Mouse (Mus musculus) 416B (cell line): Measurements from ENCODE around the gene G6pd2.
A peak's percentile ranks its signal among the peaks of the same experiment; 100 is the strongest.

Source experiments
- DNase-seq: peaks from one replicate; pipeline ENCODE4 v3.0.0; 2011; ENCODE audit warnings: low read depth

G6pd2 gene

DNA sequence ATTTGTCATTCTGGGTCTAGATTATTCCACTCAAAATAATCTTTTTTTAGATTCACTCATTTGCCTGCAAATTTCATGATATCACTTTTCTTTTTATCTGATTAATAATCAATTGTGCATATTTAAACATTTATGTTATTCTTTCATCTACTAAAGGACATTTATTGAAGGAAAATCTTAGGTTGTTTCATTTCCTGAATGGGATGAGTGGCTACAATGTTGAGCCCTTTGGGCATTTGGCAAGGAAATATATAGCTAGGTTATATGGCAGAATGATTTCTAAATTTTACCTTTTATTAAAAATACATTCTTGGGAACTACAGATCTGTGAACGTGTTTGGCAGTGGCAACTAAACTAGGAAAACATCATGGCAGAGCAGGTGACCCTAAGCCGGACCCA is at the start of gene G6pd2:
G6pd2 (plus strand) TSS at position 301 of the 400 bp plus-strand sequence.
- DNase-seq: no peak

DNA sequence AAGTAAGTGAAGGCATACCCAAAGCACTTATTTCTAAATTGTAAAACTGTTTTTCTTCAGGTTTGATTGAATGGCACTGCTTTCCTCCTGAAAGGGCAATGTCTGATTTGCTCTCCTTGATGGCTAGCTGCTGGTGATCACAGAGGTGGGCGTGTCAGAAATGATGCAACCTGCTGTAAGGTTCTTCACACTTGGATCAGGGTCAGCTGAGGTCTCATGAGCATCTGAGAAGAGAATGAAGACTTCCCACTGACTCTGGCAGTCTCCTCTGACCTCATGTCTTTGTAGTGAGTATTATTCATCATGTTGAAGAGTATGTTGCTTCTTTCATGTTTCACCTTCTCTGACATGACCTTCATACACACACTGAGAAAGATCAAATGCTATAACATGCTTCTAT is 44.4 kb upstream of the G6pd2 start:
- DNase-seq: peak; percentile 1

DNA sequence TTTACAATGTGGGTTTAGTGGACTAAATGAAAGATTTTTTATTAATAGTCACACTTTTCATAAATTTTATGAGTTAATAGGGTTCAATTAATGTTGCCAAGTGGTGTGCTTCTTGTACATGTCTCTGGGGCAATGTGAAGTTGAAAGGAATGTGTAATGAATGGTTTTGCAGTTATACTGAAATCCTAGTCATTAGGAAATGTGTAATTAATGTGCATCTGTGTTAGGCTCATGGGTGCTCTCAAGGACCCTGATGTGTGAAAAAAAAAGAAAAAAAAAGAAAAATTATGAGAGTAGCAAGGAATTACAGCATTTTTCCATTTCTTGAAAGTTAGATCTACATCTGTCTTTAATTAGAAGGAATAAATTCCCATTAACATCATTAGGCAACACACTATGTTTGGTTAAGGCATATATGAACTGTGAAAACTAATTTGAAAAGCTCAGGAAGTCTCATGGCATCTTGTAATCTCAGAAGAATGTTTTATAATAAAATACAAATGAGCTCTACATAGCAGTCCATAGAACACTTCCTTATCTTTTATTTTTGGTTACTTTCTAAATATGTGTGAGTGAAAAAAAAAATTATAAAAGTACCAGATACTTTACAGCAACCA is 24.4 kb downstream of the G6pd2 start:
- DNase-seq: no peak

DNA sequence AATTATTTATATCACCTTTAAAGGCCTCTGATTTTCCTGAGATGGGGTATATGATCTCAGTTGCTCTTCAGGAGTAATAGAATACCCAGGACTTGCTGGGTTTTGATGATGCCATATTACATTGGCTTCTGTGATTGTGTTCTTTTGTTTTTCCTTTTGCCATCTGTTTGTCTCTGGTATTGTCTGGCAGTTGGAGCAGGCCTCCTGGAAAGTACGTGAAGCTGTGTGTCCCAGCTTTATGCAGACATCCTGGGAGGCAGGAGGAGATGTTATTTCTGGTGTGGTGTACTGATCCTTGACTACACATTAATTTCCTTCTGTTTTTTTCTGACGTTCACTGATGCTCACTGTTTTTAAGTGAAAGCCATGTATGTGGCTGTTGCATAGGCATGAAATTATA is 35.3 kb downstream of the G6pd2 start:
- no peak for DNase-seq
